Mouse (Mus musculus) CH12.LX (cell line): ENCODE results near the gene Gm609.

ENCODE experiments used
- BHLHE40 ChIP-seq: IDR thresholded peaks from 2 replicates; pipeline ENCODE4 v1.6.1; 2011; ENCODE audit warnings: mild to moderate bottlenecking, low read depth, low read length, improper control_type of control experiment
- CHD2 ChIP-seq: IDR thresholded peaks from 2 replicates; pipeline ENCODE4 v1.6.1; 2011; ENCODE audit warnings: low read length, improper control_type of control experiment
- CTCF ChIP-seq, 2 experiments: IDR thresholded peaks in 1 of 2; conservative IDR thresholded peaks in 1 of 2; 2 replicates each; pipeline ENCODE4 v1.5.1; 2011 to 2012; ENCODE audit warnings: low read depth in 2 of 2, low read length in 2 of 2, improper control_type of control experiment in 1 of 2, inconsistent platforms in 1 of 2, mild to moderate bottlenecking in 1 of 2, moderate library complexity in 1 of 2
- EP300 ChIP-seq: IDR thresholded peaks from 2 replicates; pipeline ENCODE4 v1.6.1; 2011; ENCODE audit warnings: low read length, improper control_type of control experiment
- ETS1 ChIP-seq: conservative IDR thresholded peaks from 2 replicates; pipeline ENCODE4 v1.6.1; 2012; ENCODE audit warnings: low read depth, mild to moderate bottlenecking, inconsistent platforms, low read length, improper control_type of control experiment, moderate library complexity
- MAZ ChIP-seq: IDR thresholded peaks from 2 replicates; pipeline ENCODE4 v1.6.1; 2012; ENCODE audit warnings: low read depth, mild to moderate bottlenecking, inconsistent platforms, low read length, improper control_type of control experiment, moderate library complexity
- RCOR1 ChIP-seq: conservative IDR thresholded peaks from 2 replicates; pipeline ENCODE4 v1.6.1; 2012; ENCODE audit warnings: low read depth, mild to moderate bottlenecking, inconsistent platforms, low read length, improper control_type of control experiment
- TCF12 ChIP-seq: IDR thresholded peaks from 2 replicates; pipeline ENCODE4 v1.6.1; 2014; ENCODE audit warnings: low read depth, mild to moderate bottlenecking, inconsistent platforms, low read length, improper control_type of control experiment

GRCm38 (mm10) chr16:45389833-45390232 is 102.9 kb downstream of the Gm609 start:
- TF ChIP-seq EP300 (peak; percentile 99), BHLHE40 (peak; percentile 90), CHD2 (peak; percentile 97), MAZ (peak; percentile 99), CTCF (conservative IDR thresholded peaks at IDR 0.05 in 1 of 2, IDR thresholded peaks at IDR 0.05 in 1 of 2; ENCODE audit: low read depth in 2 of 2, low read length in 2 of 2) (no peak), ETS1 (peak; percentile 94), TCF12 (peak; percentile 95), RCOR1 (peak; percentile 98)
